Comparison of ENCODE assay signal across 24 mouse cellular contexts in genomic region chr11:62598571-62598970, GRCm38 (mm10). TPM values are rescaled to one million over a fixed set of nuclear protein-coding genes. Genes with fewer than 3 reads are reported as not detected.
DNase-seq lines count a peak whose midpoint lies in the region; ATAC-seq lines count a peak whose summit lies in the region.
"Had no signal": no experiment of that assay in that cellular context is flagged by ENCODE, and none has a peak within 500 bp of the region (broad histone marks: within the 10 kb centered on the region; RNA-seq: fewer than 3 reads in every experiment).

No protein-coding gene starts in this region.

- H3K4me3 ChIP-seq in heart, embryonic 10.5 days: no peak overlapping the region
- no peak overlapping the region for H3K4me3 ChIP-seq in midbrain, embryonic 10.5 days
- H3K4me3 ChIP-seq in midbrain, embryonic 11.5 days (ENCODE audit: low read depth, low read length): no peak overlapping the region
- H3K4me3 ChIP-seq: embryonic facial prominence, embryonic 12.5 days; erythroblast, embryonic 14.5 days; forebrain, embryonic 15.5 days; hindbrain, embryonic 13.5 days; midbrain, embryonic 12.5 days; neural tube, embryonic 13.5 days; stomach, embryonic 15.5 days had no signal

- H3K27ac ChIP-seq in heart, embryonic 10.5 days: 0 out of 2 replicates have a peak overlapping the region, but pooled peaks have one; percentile 7
- H3K27ac ChIP-seq in midbrain, embryonic 10.5 days (replicated peaks): 0 out of 2 replicates have a peak overlapping the region, but pooled peaks have one; percentile 28
- H3K27ac ChIP-seq in midbrain, embryonic 11.5 days (ENCODE audit: low read depth, low read length): no peak overlapping the region
- H3K27ac ChIP-seq: embryonic facial prominence, embryonic 12.5 days; forebrain, embryonic 15.5 days; hindbrain, embryonic 13.5 days; liver, embryonic 14.5 days; macrophage; midbrain, embryonic 12.5 days; stomach, embryonic 15.5 days had no signal

- DNase-seq in heart, embryonic 10.5 days (ENCODE audit: low spot score): no peak
- DNase-seq in heart, adult 11 months: no peak
- DNase-seq in midbrain, embryonic 10.5 days (ENCODE audit: low spot score): no peak
- DNase-seq in midbrain, embryonic 11.5 days (ENCODE audit: low spot score, missing footprints): no peak
- peak; percentile 9 to 13 for DNase-seq in B cell, adult 2 months
- DNase-seq in T-cell, adult 2 months (ENCODE audit: low spot score): peak; percentile 34
- DNase-seq in left cerebral cortex, postnatal 10 days (ENCODE audit: extremely low spot score in 1 of 2, low spot score in 2 of 2): no peak
- DNase-seq: cerebellum, adult 9-10 months; gastrocnemius, postnatal 36 days; heart, postnatal 14 days; kidney, postnatal 4 days; layer of hippocampus, adult 9-11 months; thymus, postnatal 14 days had no signal

- ATAC-seq in midbrain, embryonic 11.5 days (ENCODE audit: low FRiP score): no peak
- ATAC-seq in activated CD4-positive, CD25-positive, alpha-beta regulatory T cell, adult 4 months: no peak
- ATAC-seq: forebrain, embryonic 15.5 days had no signal

- peaks cover 17% of the 10 kb centered on the region for H3K4me1 ChIP-seq in heart, embryonic 10.5 days
- H3K4me1 ChIP-seq in midbrain, embryonic 10.5 days: peaks cover 11% of the 10 kb centered on the region
- peaks cover 2% of the 10 kb centered on the region; the same call in 1 of the 2 replicates for H3K4me1 ChIP-seq in midbrain, embryonic 11.5 days (ENCODE audit: control insufficient read depth, insufficient read depth, low read length)

- no peaks in the 10 kb centered on the region for H3K27me3 ChIP-seq in heart, embryonic 10.5 days (ENCODE audit: insufficient read depth, poor library complexity, severe bottlenecking)
- no peaks in the 10 kb centered on the region for H3K27me3 ChIP-seq in midbrain, embryonic 10.5 days (ENCODE audit: low read depth, poor library complexity, severe bottlenecking)
- H3K27me3 ChIP-seq in midbrain, embryonic 11.5 days (ENCODE audit: control insufficient read depth, insufficient read depth, low read length): no peaks in the 10 kb centered on the region
- H3K27me3 ChIP-seq: embryonic facial prominence, embryonic 12.5 days; forebrain, embryonic 15.5 days; hindbrain, embryonic 13.5 days; neural tube, embryonic 13.5 days; stomach, embryonic 15.5 days had no signal

- WGBS in heart, embryonic 10.5 days: 67% methylated on average over 4 of the region's 4 CpGs
- WGBS in midbrain, embryonic 10.5 days: 89% methylated on average over 4 of the region's 4 CpGs
- WGBS in midbrain, embryonic 11.5 days: 85% methylated on average over 4 of the region's 4 CpGs

- intact Hi-C loops in left cerebral cortex, postnatal 10 days (cut with DNase I): no loop called here

- H3K9me3 ChIP-seq in heart, embryonic 10.5 days: no peaks in the 10 kb centered on the region
- H3K9me3 ChIP-seq in midbrain, embryonic 10.5 days (replicated peaks): no peaks in the 10 kb centered on the region
- H3K9me3 ChIP-seq in midbrain, embryonic 11.5 days (ENCODE audit: control insufficient read depth, low read length): no peaks in the 10 kb centered on the region
- H3K9me3 ChIP-seq: embryonic facial prominence, embryonic 12.5 days; forebrain, embryonic 15.5 days; hindbrain, embryonic 13.5 days; midbrain, embryonic 12.5 days; neural tube, embryonic 13.5 days; stomach, embryonic 15.5 days had no signal

- peaks cover 5% of the 10 kb centered on the region; the same call in 1 of the 2 replicates for H3K36me3 ChIP-seq in heart, embryonic 10.5 days
- peaks cover 5% of the 10 kb centered on the region for H3K36me3 ChIP-seq in midbrain, embryonic 10.5 days
- no peaks in the 10 kb centered on the region for H3K36me3 ChIP-seq in midbrain, embryonic 11.5 days (ENCODE audit: control insufficient read depth, insufficient read depth, low read length)
- H3K36me3 ChIP-seq: embryonic facial prominence, embryonic 12.5 days; forebrain, embryonic 15.5 days; midbrain, embryonic 12.5 days; neural tube, embryonic 13.5 days; stomach, embryonic 15.5 days had no signal

- no peak overlapping the region for H3K4me2 ChIP-seq in midbrain, embryonic 11.5 days
- H3K4me2 ChIP-seq: embryonic facial prominence, embryonic 12.5 days; forebrain, embryonic 15.5 days; heart, embryonic 11.5 days; hindbrain, embryonic 13.5 days; midbrain, embryonic 12.5 days; neural tube, embryonic 13.5 days; stomach, embryonic 15.5 days had no signal

- H3K9ac ChIP-seq in midbrain, embryonic 11.5 days (ENCODE audit: low read length): no peak overlapping the region
- H3K9ac ChIP-seq: embryonic facial prominence, embryonic 12.5 days; forebrain, embryonic 15.5 days; hindbrain, embryonic 13.5 days; liver, embryonic 14.5 days; neural tube, embryonic 13.5 days; stomach, embryonic 15.5 days had no signal

RNA-seq across cellular contexts. Expression of gene Trpv2, which starts 24.3 kb away (rescaled TPM):
- 4.2 and 5.9 TPM in 2 replicates for polyA plus RNA-seq in heart, embryonic 10.5 days (2016; fragmentation: Nextera tagmentation; extraction: Ambion mirVana)
- 3.5 and 6.4 TPM in 2 replicates for polyA plus RNA-seq in midbrain, embryonic 10.5 days (2016; fragmentation: Nextera tagmentation; extraction: Ambion mirVana)
- polyA plus RNA-seq in midbrain, embryonic 11.5 days (2014; fragmentation: Nextera tagmentation; extraction: Ambion mirVana): 4.9 and 5.4 TPM in 2 replicates
- 10 to 100 TPM; 76.8 to 79.0 TPM for polyA plus RNA-seq in activated CD4-positive, CD25-positive, alpha-beta regulatory T cell, adult 4 months (2017; shearing (Covaris generic))
- total RNA-seq in left cerebral cortex, postnatal 10 days (2021): 10 to 100 TPM; 27.8 to 30.0 TPM

RNA-seq across cellular contexts. Expression of gene Ubb, which starts 47.6 kb away (rescaled TPM):
- polyA plus RNA-seq in heart, embryonic 10.5 days (2016; fragmentation: Nextera tagmentation; extraction: Ambion mirVana): 2,741 and 3,131 TPM in 2 replicates
- 3,322 and 3,606 TPM in 2 replicates for polyA plus RNA-seq in midbrain, embryonic 10.5 days (2016; fragmentation: Nextera tagmentation; extraction: Ambion mirVana)
- 3,727 and 3,899 TPM in 2 replicates for polyA plus RNA-seq in midbrain, embryonic 11.5 days (2014; fragmentation: Nextera tagmentation; extraction: Ambion mirVana)
- polyA plus RNA-seq in activated CD4-positive, CD25-positive, alpha-beta regulatory T cell, adult 4 months (2017; shearing (Covaris generic)): 1,000 to 10,000 TPM; 5,033 to 6,460 TPM
- total RNA-seq in left cerebral cortex, postnatal 10 days (2021): 1,000 to 10,000 TPM; 1,760 to 1,780 TPM

RNA-seq across cellular contexts. Expression of gene Lrrc75a, which starts 49.8 kb away (rescaled TPM):
- 14.9 and 17.2 TPM in 2 replicates for polyA plus RNA-seq in heart, embryonic 10.5 days (2016; fragmentation: Nextera tagmentation; extraction: Ambion mirVana)
- polyA plus RNA-seq in midbrain, embryonic 10.5 days (2016; fragmentation: Nextera tagmentation; extraction: Ambion mirVana): 10.6 and 10.8 TPM in 2 replicates
- 12.5 and 12.6 TPM in 2 replicates for polyA plus RNA-seq in midbrain, embryonic 11.5 days (2014; fragmentation: Nextera tagmentation; extraction: Ambion mirVana)
- polyA plus RNA-seq in activated CD4-positive, CD25-positive, alpha-beta regulatory T cell, adult 4 months (2017; shearing (Covaris generic)): 1 to 10 TPM; 1.0 to 1.7 TPM
- total RNA-seq in left cerebral cortex, postnatal 10 days (2021): 10 to 100 TPM; 13.0 to 14.2 TPM

RNA-seq across cellular contexts. Expression of gene Mmgt2, which starts 49.9 kb away (rescaled TPM):
- polyA plus RNA-seq in heart, embryonic 10.5 days (2016; fragmentation: Nextera tagmentation; extraction: Ambion mirVana): 40.5 and 49.6 TPM in 2 replicates
- 38.7 and 40.9 TPM in 2 replicates for polyA plus RNA-seq in midbrain, embryonic 10.5 days (2016; fragmentation: Nextera tagmentation; extraction: Ambion mirVana)
- polyA plus RNA-seq in midbrain, embryonic 11.5 days (2014; fragmentation: Nextera tagmentation; extraction: Ambion mirVana): 38.5 and 43.8 TPM in 2 replicates
- polyA plus RNA-seq in activated CD4-positive, CD25-positive, alpha-beta regulatory T cell, adult 4 months (2017; shearing (Covaris generic)): 10 to 100 TPM; 32.9 to 42.3 TPM
- 10 to 100 TPM; 23.5 to 25.8 TPM for total RNA-seq in left cerebral cortex, postnatal 10 days (2021)

RNA-seq across cellular contexts. Expression of gene Cenpv, which starts 59.5 kb away (rescaled TPM):
- 11.6 and 15.0 TPM in 2 replicates for polyA plus RNA-seq in heart, embryonic 10.5 days (2016; fragmentation: Nextera tagmentation; extraction: Ambion mirVana)
- 41.7 and 53.7 TPM in 2 replicates for polyA plus RNA-seq in midbrain, embryonic 10.5 days (2016; fragmentation: Nextera tagmentation; extraction: Ambion mirVana)
- polyA plus RNA-seq in midbrain, embryonic 11.5 days (2014; fragmentation: Nextera tagmentation; extraction: Ambion mirVana): 54.8 and 68.5 TPM in 2 replicates
- polyA plus RNA-seq in activated CD4-positive, CD25-positive, alpha-beta regulatory T cell, adult 4 months (2017; shearing (Covaris generic)): 1 to 10 TPM in 1 of 2 experiments, not detected in 1; 2.4 TPM
- total RNA-seq in left cerebral cortex, postnatal 10 days (2021): 10 to 100 TPM; 38.0 to 42.0 TPM

Comparison
In these comparisons a context has a peak if more than half of its experiments do, and no peak if none do; other contexts are left out.
1. DNase-seq: peak in B cell, adult 2 months (2 of 2) and T-cell, adult 2 months (single experiment); none in heart, embryonic 10.5 days (single experiment), heart, adult 11 months (single experiment), midbrain, embryonic 10.5 days (single experiment), midbrain, embryonic 11.5 days (single experiment) and left cerebral cortex, postnatal 10 days (0 of 2).
2. RNA of gene Trpv2, which starts 24.3 kb away (polyA plus RNA-seq): 76.8 to 79.0 TPM in activated CD4-positive, CD25-positive, alpha-beta regulatory T cell, adult 4 months; 4.9 to 5.4 TPM in midbrain, embryonic 11.5 days, 4.2 to 5.9 TPM in heart, embryonic 10.5 days and 3.5 to 6.4 TPM in midbrain, embryonic 10.5 days; every median in the first group is over 10 times any median in the second.